22 mouse cellular contexts compared by ENCODE assay signal in the genomic region with DNA sequence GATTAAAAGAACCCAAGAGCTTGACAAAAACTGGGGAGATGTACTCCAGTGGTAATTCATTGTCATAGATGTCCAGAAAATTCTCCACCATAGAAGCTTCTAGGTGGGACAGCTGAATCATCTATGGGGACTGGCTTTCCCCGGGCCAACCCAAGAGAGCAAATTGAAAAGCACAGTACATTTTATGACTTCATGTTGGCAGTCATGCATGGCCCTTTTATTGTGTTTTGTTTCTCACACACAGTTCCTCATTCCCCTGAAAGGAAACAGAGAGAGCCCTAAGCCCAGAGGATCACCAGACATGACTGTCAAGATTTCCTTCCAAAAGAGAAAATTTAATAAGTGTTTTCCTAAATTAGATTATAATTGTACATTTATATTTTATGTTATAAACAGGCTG.
DNase-seq lines count a peak whose midpoint lies in the region; ATAC-seq and TF ChIP-seq lines count a peak whose summit lies in the region.
"Had no signal": no experiment of that assay in that cellular context is flagged by ENCODE, and none has a peak within 500 bp of the region (broad histone marks: within the 10 kb centered on the region; RNA-seq: fewer than 3 reads in every experiment).

No protein-coding gene starts in this region.

- peaks cover 4% of the 10 kb centered on the region for H3K4me1 ChIP-seq in spleen, adult 2 months (ENCODE audit: control insufficient read depth, insufficient read depth, insufficient read length)
- H3K4me1 ChIP-seq in CH12.LX (ENCODE audit: control insufficient read depth in 1 of 2, insufficient read depth in 2 of 2), result peaks cover 15 to 44% of the 10 kb centered on the region in 2 experiments; a peak in 3 of 4 replicates
- H3K4me1 ChIP-seq: embryonic facial prominence, embryonic 15.5 days; forebrain, embryonic 12.5 days had no signal

- no peak overlapping the region for H3K9ac ChIP-seq in CH12.LX (ENCODE audit: insufficient read depth, low read depth)
- H3K9ac ChIP-seq: embryonic facial prominence, embryonic 15.5 days; forebrain, embryonic 12.5 days; heart, embryonic 15.5 days; hindbrain, embryonic 13.5 days had no signal

- no peak overlapping the region for H3K4me3 ChIP-seq in spleen, adult 2 months (ENCODE audit: extremely low read depth, insufficient read depth, insufficient read length)
- H3K4me3 ChIP-seq in CH12.LX (replicated peaks in 1 of 3; ENCODE audit: low read depth in 2 of 3, low read length in 2 of 3, poor library complexity in 1 of 3), result no peak overlapping the region
- H3K4me3 ChIP-seq: embryonic facial prominence, embryonic 15.5 days; erythroblast, embryonic 14.5 days; forebrain, embryonic 12.5 days; heart, embryonic 15.5 days; hindbrain, embryonic 13.5 days had no signal

- no peaks in the 10 kb centered on the region for H3K27me3 ChIP-seq in spleen, adult 2 months (ENCODE audit: control insufficient read depth, insufficient read depth, low read length)
- no peaks in the 10 kb centered on the region for H3K27me3 ChIP-seq in CH12.LX (replicated peaks)
- H3K27me3 ChIP-seq: embryonic facial prominence, embryonic 15.5 days; forebrain, embryonic 12.5 days; heart, embryonic 15.5 days; hindbrain, embryonic 13.5 days had no signal

- H3K4me2 ChIP-seq in CH12.LX (ENCODE audit: insufficient read depth, low read depth, poor library complexity, severe bottlenecking), result peak overlapping the region; percentile 15; the same call in 1 of the 2 replicates
- H3K4me2 ChIP-seq: embryonic facial prominence, embryonic 15.5 days; forebrain, embryonic 12.5 days; heart, embryonic 11.5 days; heart, embryonic 15.5 days; hindbrain, embryonic 13.5 days had no signal

- H3K36me3 ChIP-seq in spleen, adult 2 months (ENCODE audit: control insufficient read depth, insufficient read depth, low read length), result no peaks in the 10 kb centered on the region
- no peaks in the 10 kb centered on the region for H3K36me3 ChIP-seq in CH12.LX (replicated peaks in 1 of 2; ENCODE audit: control insufficient read depth in 1 of 2, insufficient read depth in 1 of 2, low read length in 1 of 2)
- H3K36me3 ChIP-seq: embryonic facial prominence, embryonic 15.5 days; forebrain, embryonic 12.5 days; heart, embryonic 15.5 days; hindbrain, embryonic 13.5 days had no signal

- TF ChIP-seq CTCF in spleen, adult 2 months (IDR thresholded peaks at IDR 0.05; ENCODE audit: extremely low read depth, insufficient read depth, insufficient read length, insufficient replicate concordance), result no peak
- no peak for TF ChIP-seq CTCF in CH12.LX (conservative IDR thresholded peaks at IDR 0.05 in 1 of 2, IDR thresholded peaks at IDR 0.05 in 1 of 2; ENCODE audit: low read depth in 2 of 2, low read length in 2 of 2)

- H3K9me3 ChIP-seq in CH12.LX (replicated peaks; ENCODE audit: low read length), result no peaks in the 10 kb centered on the region
- H3K9me3 ChIP-seq: embryonic facial prominence, embryonic 15.5 days; forebrain, embryonic 12.5 days; heart, embryonic 15.5 days; hindbrain, embryonic 13.5 days had no signal

- in situ Hi-C loops in CH12.LX (cut with MboI; ENCODE audit: low pct_ligation_motif_present, low pct_unique_long_range_greater_than_20kb, low sequenced_read_pairs), result no loop called here

- ATAC-seq in megakaryocyte, adult 5-6 weeks (ENCODE audit: poor library complexity, severe bottlenecking), result peak; percentile 28; the same call in 1 of the 2 replicates
- ATAC-seq in erythroid progenitor cell, adult 5-6 weeks (replicated peaks; ENCODE audit: low FRiP score, poor library complexity, severe bottlenecking), result no peak
- ATAC-seq: forebrain, embryonic 16.5 days; hindbrain, postnatal 0 days had no signal

- DNase-seq in spleen, adult 2 months (ENCODE audit: low read depth in 1 of 2, low spot score in 2 of 2), result peak; percentile 17 to 42
- DNase-seq in spleen, postnatal 14 days (ENCODE audit: low spot score in 2 of 2), result no peak
- DNase-seq in CH12.LX (ENCODE audit: extremely low read depth), result peak; percentile 57
- DNase-seq in cerebellum, adult 9-11 months, result no peak
- no peak for DNase-seq in adrenal gland, adult (ENCODE audit: inconsistent age in 2 of 2, low spot score in 1 of 2)
- DNase-seq: adrenal gland, adult 8-10 months; adrenal gland, postnatal 36 days; cerebellum, adult 2 months; cerebellum, postnatal 14 days; embryo, embryonic 11 days; gastrocnemius, postnatal 10 days; heart, postnatal 14 days had no signal

- no peak for TF ChIP-seq POLR2A in spleen, adult 2 months (IDR thresholded peaks at IDR 0.05; ENCODE audit: low read depth, low read length)
- TF ChIP-seq POLR2A in CH12.LX (IDR thresholded peaks at IDR 0.05; ENCODE audit: low read depth, low read length), result no peak

- no peak for TF ChIP-seq RAD21 in CH12.LX (IDR thresholded peaks at IDR 0.05; ENCODE audit: low read depth, low read length)

- 16% methylated on average over 1 of the region's 1 CpGs for WGBS in spleen, adult 2 months

- dilution Hi-C loops in CH12.LX (cut with MboI; ENCODE audit: extremely low pct_ligation_motif_present, extremely low pct_unique_long_range_greater_than_20kb, low sequenced_read_pairs), result no loop called here

- TF ChIP-seq EP300 in CH12.LX (IDR thresholded peaks at IDR 0.05; ENCODE audit: low read length), result peak; percentile 23; the same call in 1 of the 2 replicates

- H3K27ac ChIP-seq in spleen, adult 2 months (ENCODE audit: insufficient read depth, low read length), result no peak overlapping the region
- H3K27ac ChIP-seq in CH12.LX (ENCODE audit: insufficient read depth, low read depth), result no peak overlapping the region
- H3K27ac ChIP-seq: embryonic facial prominence, embryonic 15.5 days; forebrain, embryonic 12.5 days; heart, embryonic 15.5 days; hindbrain, embryonic 13.5 days; hindbrain, postnatal 0 days had no signal

- H3K79me2 ChIP-seq in CH12.LX (replicated peaks; ENCODE audit: control insufficient read depth, extremely low read depth, insufficient read depth, poor library complexity, severe bottlenecking), result no peaks in the 10 kb centered on the region

TF ChIP-seq in CH12.LX, 34 proteins besides CTCF, POLR2A, EP300 and RAD21:
- TF ChIP-seq CHD2 (IDR thresholded peaks at IDR 0.05; ENCODE audit: low read length) (no peak), MXI1 (IDR thresholded peaks at IDR 0.05; ENCODE audit: low read depth, low read length) (no peak), MEF2A (IDR thresholded peaks at IDR 0.05; ENCODE audit: borderline replicate concordance, low read depth, low read length) (peak; percentile 41; the same call in 1 of the 2 replicates), ETS1 (conservative IDR thresholded peaks at IDR 0.05; ENCODE audit: low read depth, low read length) (peak; percentile 70), JUND (conservative IDR thresholded peaks at IDR 0.05; ENCODE audit: low read depth, low read length) (no peak), ZC3H11A (IDR thresholded peaks at IDR 0.05; ENCODE audit: low read depth, low read length) (no peak), BHLHE40 (IDR thresholded peaks at IDR 0.05; ENCODE audit: low read depth, low read length) (peak; percentile 53)

Comparison
In these comparisons a context has a peak if more than half of its experiments do, and no peak if none do; other contexts are left out.
1. DNase-seq: peak in spleen, adult 2 months (2 of 2) and CH12.LX (single experiment); none in spleen, postnatal 14 days (0 of 2), cerebellum, adult 9-11 months (single experiment) and adrenal gland, adult (0 of 2).